Mouse (Mus musculus) adipose tissue, adult 10 weeks (tissue): ENCODE data around the gene Gm28041. TPM values are rescaled to one million over a fixed set of nuclear protein-coding genes. Genes with fewer than 3 reads are reported as not detected.

ENCODE experiments used
- polyA plus RNA-seq: library from polyadenylated mRNA; stranded (reverse); fragments of 350-450 nt; fragmentation: Illumina TruSeq; extraction: RNeasy Lipid Tissue Mini Kit (QIAGEN cat#74804); gene quantifications from one replicate; pipeline ENCODE4 v1.2.3, GENCODE M21; 2014; ENCODE audit warnings: low read depth, low replicate concordance

Gm28041 gene
- polyA plus RNA-seq: 0.48 TPM

GRCm38 (mm10) chr13:67375050-67375911, at the start of gene Gm28041, which contains the start of gene Zfp456:
TSS of gene Gm28041 (minus strand) at chr13:67375733.
TSS of gene Zfp456 (minus strand) at chr13:67375810.

GRCm38 (mm10) chr13:67421207-67421857, 45.8 kb upstream of the Gm28041 start, which contains the start of gene Zfp459:
TSS of gene Zfp459 (minus strand) at chr13:67421418.

GRCm38 (mm10) chr13:67399183-67399903, 23.8 kb upstream of the Gm28041 start, which contains the start of gene Zfp429:
TSS of gene Zfp429 (minus strand) at chr13:67399819.

GRCm38 (mm10) chr13:67360131-67360744, 15.3 kb downstream of the Gm28041 start, which contains the start of the genes Gm28044 and Zfp953:
TSS of gene Gm28044 (minus strand) at chr13:67360536.
TSS of gene Zfp953 (minus strand) at chr13:67360605.

GRCm38 (mm10) chr13:67332019-67332724, 43.4 kb downstream of the Gm28041 start, which contains the start of gene Zfp595:
TSS of gene Zfp595 (minus strand) at chr13:67332570.

GRCm38 (mm10) chr13:67305822-67306672, 69.5 kb downstream of the Gm28041 start, which contains the start of gene Zfp457:
TSS of gene Zfp457 (minus strand) at chr13:67306485.

Other genes starting within 250 kb of the Gm28041 start
- 4.8 TPM for gene Rsl1, start 202.6 kb downstream of the Gm28041 start, polyA plus RNA-seq
- 2.4 TPM for gene Zfp455, start 181.2 kb downstream of the Gm28041 start, polyA plus RNA-seq
- 6.5 TPM for gene Zfp458, start 97.3 kb downstream of the Gm28041 start, polyA plus RNA-seq
- gene Zfp457, start 69.2 kb downstream of the Gm28041 start, polyA plus RNA-seq: 2.6 TPM
- gene Zfp595, start 43.2 kb downstream of the Gm28041 start, polyA plus RNA-seq: 4.2 TPM
- not detected for gene Gm28044, start 15.2 kb downstream of the Gm28041 start, polyA plus RNA-seq
- gene Zfp953, start 15.1 kb downstream of the Gm28041 start, polyA plus RNA-seq: 2.4 TPM
- 1.4 TPM for gene Zfp456, start 77 bp upstream of the Gm28041 start, polyA plus RNA-seq
- 6.1 TPM for gene Zfp429, start 24.1 kb upstream of the Gm28041 start, polyA plus RNA-seq
- gene Zfp459, start 45.7 kb upstream of the Gm28041 start, polyA plus RNA-seq: 1.4 TPM
- 9.8 TPM for gene Zfp874a, start 75.9 kb upstream of the Gm28041 start, polyA plus RNA-seq
- gene Zfp874b, start 108.5 kb upstream of the Gm28041 start, polyA plus RNA-seq: 7.1 TPM
- gene Zfp58, start 124.8 kb upstream of the Gm28041 start, polyA plus RNA-seq: 7.5 TPM
- not detected for gene Gm26965, start 150.4 kb upstream of the Gm28041 start, polyA plus RNA-seq
- gene Zfp87, start 150.4 kb upstream of the Gm28041 start, polyA plus RNA-seq: 16.9 TPM
- 5.2 TPM for gene Zfp748, start 178.1 kb upstream of the Gm28041 start, polyA plus RNA-seq
- gene Zfp729b, start 234.0 kb upstream of the Gm28041 start, polyA plus RNA-seq: 5.3 TPM